Mouse (Mus musculus): ENCODE results near the gene Lnx1.

- no peak for TF ChIP-seq CTCF (conservative IDR thresholded peaks at IDR 0.05; ENCODE audit: low read length)
- TF ChIP-seq POU5F1 (IDR thresholded peaks at IDR 0.05; ENCODE audit: borderline replicate concordance, low read length), result no peak
- no peak for TF ChIP-seq NANOG (IDR thresholded peaks at IDR 0.05; ENCODE audit: borderline replicate concordance, low read length)
Measured at GRCm38 (mm10) chr5:74606213-74606612, 96.5 kb downstream of the Lnx1 start.

Measured in E14TG2a.4 (cell line).